Mouse (Mus musculus): ENCODE data around the gene Tmx2. TPM values are rescaled to one million over a fixed set of nuclear protein-coding genes. Genes with fewer than 3 reads are reported as not detected.
"Not testable (repeated sequence)": the region's sequence is repeated elsewhere in the genome, so short reads cannot be mapped to it uniquely, and the experiment has no call there.

Tmx2 gene
- polyA plus RNA-seq, 1 experiment from 2014 or later: 140 TPM

DNA sequence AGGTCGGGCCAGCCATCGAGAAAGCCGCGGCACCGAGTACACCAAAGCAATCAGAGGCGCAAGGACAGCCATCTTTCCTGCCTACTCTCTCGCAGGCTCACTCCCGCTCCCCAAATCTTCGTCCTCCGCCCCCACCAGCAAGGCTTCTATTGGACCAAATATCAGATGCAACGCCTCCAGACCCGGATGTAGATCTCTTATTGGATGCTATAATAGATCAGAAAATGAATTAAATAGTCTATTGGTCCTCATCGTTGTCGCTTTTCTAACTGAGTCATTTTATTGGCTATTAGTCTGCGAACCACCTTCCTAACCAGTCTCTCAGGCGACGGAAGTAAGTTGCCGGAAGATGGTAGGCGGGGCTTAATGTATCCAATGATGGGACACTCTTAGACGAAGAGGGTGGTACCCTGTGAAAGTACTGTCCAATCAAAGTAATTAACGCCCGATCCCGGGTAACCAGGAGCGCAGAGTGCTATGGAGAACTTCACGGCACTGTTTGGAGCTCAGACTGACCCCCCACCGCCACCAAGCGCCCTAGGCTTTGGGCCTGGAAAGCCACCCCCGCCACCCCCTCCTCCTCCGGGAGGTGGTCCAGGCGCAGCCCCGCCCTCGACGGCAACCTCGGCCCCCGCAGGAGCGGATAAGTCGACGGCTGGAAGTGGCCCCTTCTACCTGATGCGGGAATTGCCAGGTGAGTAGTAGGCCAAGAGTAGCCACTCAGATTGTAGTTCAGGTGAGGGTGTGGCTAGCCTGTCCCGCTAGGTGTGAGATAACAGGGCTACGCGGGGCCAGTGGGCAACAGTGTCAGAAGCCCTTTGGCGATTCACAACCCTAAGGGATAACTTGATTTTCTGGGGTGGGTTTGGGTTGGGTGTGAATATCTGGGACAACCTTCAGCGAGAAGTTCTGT is 716 bp downstream of the Tmx2 start, which contains the start of the genes Gm28635 and Med19:
Gene Gm28635, minus strand, starts transcription at position 74 of the 913 bp plus-strand sequence.
Gene Med19, plus strand, starts transcription at position 435 of the 913 bp plus-strand sequence.
- peak; percentile 99 for ATAC-seq
- Histone ChIP-seq H3K9me3 (no peaks in the 10 kb centered on the region), H3K4me2 (replicated peaks) (peak within 1 kb of the TSS; percentile 70), H3K36me3 (peaks cover 11% of the 10 kb centered on the region), H3K27ac (peak within 1 kb of the TSS; percentile 77), H3K9ac (peak within 1 kb of the TSS; percentile 74), H3K4me1 (replicated peaks) (peaks cover 7% of the 10 kb centered on the region), H3K27me3 (replicated peaks) (no peaks in the 10 kb centered on the region), H3K4me3 (replicated peaks) (peak within 1 kb of the TSS; percentile 65)
- WGBS: under 1% methylated on average over 44 of the region's 44 CpGs

DNA sequence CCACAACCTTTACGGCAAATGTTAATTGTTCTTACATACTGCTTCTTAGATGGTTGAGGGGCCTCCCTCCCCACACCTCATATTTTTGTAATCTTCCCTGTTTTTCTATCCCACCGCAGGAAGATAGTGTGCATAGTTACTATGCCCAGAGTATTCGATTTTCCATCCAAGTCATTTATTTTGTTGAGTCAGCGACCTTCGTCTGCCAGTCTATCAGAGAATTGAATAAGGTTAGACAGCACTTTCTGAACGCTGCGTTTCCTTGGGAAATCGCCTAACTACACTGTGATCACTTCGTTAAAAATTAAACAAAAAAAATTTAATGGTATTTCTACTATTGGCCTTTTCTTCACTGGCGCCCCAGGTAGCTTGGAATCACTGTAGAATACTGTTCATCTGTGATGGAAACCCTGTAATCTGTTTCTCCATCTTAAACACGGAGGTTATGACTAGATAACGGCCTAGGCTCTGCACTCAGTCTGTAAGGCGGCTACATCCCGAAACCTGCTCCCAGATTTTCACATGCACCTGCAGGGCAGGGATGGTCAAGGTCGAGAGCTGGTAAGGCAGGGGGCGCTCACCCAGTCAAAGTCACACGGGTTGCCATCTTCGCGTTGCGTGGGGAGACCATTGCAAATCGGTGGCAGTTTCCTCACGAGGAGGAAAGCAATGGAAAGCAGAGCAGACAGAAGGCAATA is 1.5 kb downstream of the Tmx2 start:
- 6% methylated on average over 22 of the region's 22 CpGs for WGBS
- Histone ChIP-seq H3K4me2 (replicated peaks) (peak overlapping the region; percentile 70), H3K4me1 (replicated peaks) (peaks cover 5% of the 10 kb centered on the region), H3K27ac (peak overlapping the region; percentile 56), H3K4me3 (replicated peaks) (peak overlapping the region; percentile 58), H3K36me3 (peaks cover 15% of the 10 kb centered on the region), H3K27me3 (replicated peaks) (no peaks in the 10 kb centered on the region), H3K9me3 (no peaks in the 10 kb centered on the region), H3K9ac (peak overlapping the region; percentile 57)
- peak; percentile 73 for ATAC-seq

DNA sequence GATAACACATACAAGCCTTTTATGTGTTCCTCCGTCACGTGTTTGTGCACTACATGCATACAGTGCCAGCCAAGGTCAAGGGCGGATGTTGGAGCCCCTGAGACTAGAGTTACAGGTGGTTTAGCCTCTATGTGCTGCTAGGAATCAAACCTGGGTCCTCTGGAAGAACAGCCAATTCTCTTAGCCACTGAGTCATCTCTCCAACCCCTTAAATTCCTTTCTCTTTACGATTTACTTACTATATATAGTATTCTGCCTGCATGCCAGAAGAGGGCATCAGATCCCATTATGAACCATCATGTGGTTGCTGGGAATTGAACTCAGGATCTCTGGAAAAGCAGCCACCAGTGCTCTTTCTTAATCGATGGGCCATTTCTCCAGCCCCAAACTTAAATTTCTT is 7.4 kb downstream of the Tmx2 start:
- H3K36me3 ChIP-seq: peaks cover 18% of the 10 kb centered on the region
- not testable (repeated sequence) for ATAC-seq; H3K4me1 ChIP-seq (replicated peaks); H3K4me2 ChIP-seq (replicated peaks); H3K9ac ChIP-seq; H3K27me3 ChIP-seq (replicated peaks); H3K9me3 ChIP-seq; H3K4me3 ChIP-seq (replicated peaks); H3K27ac ChIP-seq
- 53% methylated on average over 4 of the region's 5 CpGs for WGBS

- H3K9me3 ChIP-seq: no peaks in the 10 kb centered on the region
- H3K27ac ChIP-seq: peak within 1 kb of the TSS; percentile 93
- peak within 1 kb of the TSS; percentile 89 for H3K9ac ChIP-seq
- H3K4me3 ChIP-seq (replicated peaks): peak within 1 kb of the TSS; percentile 87
- H3K4me1 ChIP-seq (replicated peaks): peaks cover 7% of the 10 kb centered on the region
- no peaks in the 10 kb centered on the region for H3K27me3 ChIP-seq (replicated peaks)
- peak; percentile 97 for ATAC-seq
- under 1% methylated on average over 20 of the region's 20 CpGs for WGBS
- H3K4me2 ChIP-seq (replicated peaks): peak within 1 kb of the TSS; percentile 57
- peaks cover 15% of the 10 kb centered on the region for H3K36me3 ChIP-seq
Measured at GRCm38 (mm10) chr2:84670569-84670933, 8.4 kb downstream of the Tmx2 start, which contains the start of gene Selenoh. Gene Selenoh, minus strand, starts transcription at chr2:84670770.

GRCm38 (mm10) chr2:84669828-84670568 is 8.9 kb downstream of the Tmx2 start:
- Histone ChIP-seq H3K9me3 (no peaks in the 10 kb centered on the region), H3K27me3 (replicated peaks) (no peaks in the 10 kb centered on the region), H3K4me1 (replicated peaks) (peaks cover 7% of the 10 kb centered on the region), H3K27ac (peak overlapping the region; percentile 93), H3K4me3 (replicated peaks) (peak overlapping the region; percentile 87), H3K9ac (peak overlapping the region; percentile 89), H3K36me3 (peaks cover 15% of the 10 kb centered on the region), H3K4me2 (replicated peaks) (peak overlapping the region; percentile 57)
- 3% methylated on average over 39 of the region's 39 CpGs for WGBS
- peak; percentile 84 for ATAC-seq

DNA sequence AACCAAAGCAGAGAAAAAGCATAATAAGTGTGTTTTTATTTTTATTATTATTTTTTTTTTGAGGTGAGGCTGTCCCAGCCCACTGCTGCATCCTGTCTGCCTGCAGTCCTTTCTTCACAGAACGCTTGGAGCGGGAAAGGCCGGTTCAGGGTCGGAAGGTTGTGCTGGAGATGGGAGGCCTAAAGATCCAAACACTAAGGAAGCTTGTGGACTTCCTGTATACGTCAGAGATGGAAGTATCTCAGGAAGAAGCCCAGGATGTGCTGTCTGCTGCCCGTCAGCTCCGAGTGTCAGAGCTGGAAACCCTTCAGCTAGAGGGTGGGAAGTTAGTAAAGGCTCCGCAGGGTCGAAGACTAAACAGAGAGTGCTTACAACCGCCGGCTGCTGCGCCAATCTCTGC is 12.9 kb downstream of the Tmx2 start:
- Histone ChIP-seq H3K4me1 (replicated peaks) (peaks cover 6% of the 10 kb centered on the region), H3K4me2 (replicated peaks) (no peak overlapping the region), H3K27me3 (replicated peaks) (no peaks in the 10 kb centered on the region), H3K9me3 (no peaks in the 10 kb centered on the region), H3K4me3 (replicated peaks) (no peak overlapping the region), H3K36me3 (0 out of 2 replicates have a peak, but pooled peaks cover 3% of the 10 kb centered on the region), H3K27ac (no peak overlapping the region), H3K9ac (no peak overlapping the region)
- ATAC-seq: no peak
- 52% methylated on average over 12 of the region's 12 CpGs for WGBS

DNA sequence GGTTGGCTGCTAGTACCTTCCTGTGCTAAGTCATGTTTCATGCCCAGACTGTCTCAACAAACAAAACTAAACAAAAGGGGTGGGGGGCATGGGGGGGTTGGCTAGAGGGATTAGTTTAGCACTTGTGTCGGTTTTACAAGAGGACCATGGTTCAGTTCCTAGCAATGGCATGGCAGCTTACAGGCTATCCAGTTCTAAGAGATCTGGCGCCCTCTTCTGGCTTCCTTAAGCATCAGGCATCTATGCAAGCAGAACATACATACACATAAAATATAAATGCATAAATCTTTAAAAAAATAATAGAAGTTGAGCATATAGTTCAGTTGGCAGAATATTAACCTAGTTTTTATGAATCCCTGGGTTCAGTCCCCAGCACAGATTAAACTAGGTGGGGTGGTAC is 16.1 kb downstream of the Tmx2 start:
- Histone ChIP-seq H3K36me3 (no peaks in the 10 kb centered on the region), H3K9me3 (no peaks in the 10 kb centered on the region), H3K4me2 (replicated peaks) (no peak overlapping the region), H3K4me3 (replicated peaks) (no peak overlapping the region), H3K9ac (no peak overlapping the region), H3K27me3 (replicated peaks) (no peaks in the 10 kb centered on the region), H3K4me1 (replicated peaks) (no peaks in the 10 kb centered on the region), H3K27ac (no peak overlapping the region)
- ATAC-seq: no peak
- 35% methylated on average over 2 of the region's 2 CpGs for WGBS

- H3K4me1 ChIP-seq (replicated peaks): no peaks in the 10 kb centered on the region
- no peaks in the 10 kb centered on the region for H3K27me3 ChIP-seq (replicated peaks)
- WGBS: 57% methylated on average over 3 of the region's 3 CpGs
- ATAC-seq: peak; percentile 73
- no peaks in the 10 kb centered on the region for H3K36me3 ChIP-seq
- H3K9me3 ChIP-seq: no peaks in the 10 kb centered on the region
- no peak overlapping the region for H3K27ac ChIP-seq
- no peak overlapping the region for H3K4me3 ChIP-seq (replicated peaks)
- no peak overlapping the region for H3K9ac ChIP-seq
- no peak overlapping the region for H3K4me2 ChIP-seq (replicated peaks)
Measured at GRCm38 (mm10) chr2:84660253-84660652, 18.7 kb downstream of the Tmx2 start.

GRCm38 (mm10) chr2:84658806-84659205 is 20.1 kb downstream of the Tmx2 start, which contains the start of gene Btbd18:
Gene Btbd18, plus strand, starts transcription at chr2:84659079.
- H3K4me2 ChIP-seq (replicated peaks): no peak within 1 kb of the TSS
- H3K4me1 ChIP-seq (replicated peaks): no peaks in the 10 kb centered on the region
- no peaks in the 10 kb centered on the region for H3K9me3 ChIP-seq
- no peaks in the 10 kb centered on the region for H3K36me3 ChIP-seq
- no peak within 1 kb of the TSS for H3K27ac ChIP-seq
- no peak within 1 kb of the TSS for H3K4me3 ChIP-seq (replicated peaks)
- no peak for ATAC-seq
- no peaks in the 10 kb centered on the region for H3K27me3 ChIP-seq (replicated peaks)
- no peak within 1 kb of the TSS for H3K9ac ChIP-seq
- WGBS: 94% methylated on average over 32 of the region's 32 CpGs

DNA sequence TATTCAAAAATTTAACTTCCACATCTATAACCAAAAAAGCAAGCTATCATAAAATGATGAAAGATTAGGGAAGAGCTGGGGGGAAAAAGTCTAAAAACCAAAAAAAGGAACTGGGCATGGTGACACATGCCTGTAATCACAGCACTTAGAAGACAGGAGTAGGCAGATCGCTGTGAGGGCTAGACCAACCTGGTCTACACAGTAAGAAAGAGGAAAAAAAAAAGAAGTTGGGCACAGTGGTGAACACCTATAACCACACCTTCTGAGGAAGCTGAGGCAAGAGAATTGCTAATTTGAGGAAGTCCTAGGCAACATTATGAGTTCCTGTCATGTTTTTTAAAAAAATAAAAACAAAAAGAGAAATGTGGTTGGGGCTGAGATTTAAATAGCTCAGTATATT is 23.1 kb downstream of the Tmx2 start:
- Histone ChIP-seq H3K27ac (no peak overlapping the region), H3K36me3 (no peaks in the 10 kb centered on the region), H3K9me3 (no peaks in the 10 kb centered on the region), H3K9ac (no peak overlapping the region), H3K4me1 (replicated peaks) (no peaks in the 10 kb centered on the region), H3K27me3 (replicated peaks) (no peaks in the 10 kb centered on the region), H3K4me2 (replicated peaks) (no peak overlapping the region), H3K4me3 (replicated peaks) (no peak overlapping the region)
- no peak for ATAC-seq
- WGBS: 62% methylated on average over 1 of the region's 1 CpGs

- Histone ChIP-seq H3K4me2 (replicated peaks) (no peak overlapping the region), H3K4me1 (replicated peaks) (no peaks in the 10 kb centered on the region), H3K9me3 (no peaks in the 10 kb centered on the region), H3K36me3 (no peaks in the 10 kb centered on the region), H3K27me3 (replicated peaks) (no peaks in the 10 kb centered on the region), H3K9ac (no peak overlapping the region), H3K27ac (no peak overlapping the region), H3K4me3 (replicated peaks) (no peak overlapping the region)
- no peak for ATAC-seq
Measured at GRCm38 (mm10) chr2:84653354-84653753, 25.6 kb downstream of the Tmx2 start.
